Mouse (Mus musculus): ENCODE data around the gene Rbpj. TPM values are rescaled to one million over a fixed set of nuclear protein-coding genes. Genes with fewer than 3 reads are reported as not detected.

Rbpj gene
- total and polyA plus RNA-seq, 2 experiments from 2014 or later: 12.6 to 22.0 TPM

DNA sequence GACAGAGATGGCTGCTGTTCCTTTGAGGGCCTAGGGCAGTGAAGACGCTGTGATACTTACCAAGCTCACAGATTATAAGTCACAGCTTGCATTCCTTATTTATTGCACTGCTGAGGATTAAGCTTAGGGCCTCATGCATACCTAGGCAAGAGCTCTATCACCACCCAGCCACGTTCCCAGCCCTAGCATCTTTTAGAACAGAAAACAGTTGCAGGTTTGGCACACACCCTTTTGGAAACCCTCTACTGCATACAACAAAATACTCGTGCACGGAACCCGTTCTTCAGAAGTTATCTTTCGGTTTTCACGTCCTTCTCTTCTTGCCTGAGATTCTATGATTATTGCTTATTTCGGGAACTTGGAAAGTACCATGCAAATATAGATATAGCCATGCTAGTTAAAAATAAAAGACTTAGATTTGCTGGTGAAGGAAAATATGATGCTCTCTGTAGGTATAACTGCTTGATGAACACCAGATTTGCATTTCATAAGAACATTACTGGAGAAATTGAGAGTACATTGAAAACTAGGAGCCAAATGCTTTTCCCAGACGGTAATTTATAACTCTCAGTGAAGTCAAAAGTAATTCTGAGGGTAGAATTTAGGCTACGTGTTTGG is 111.4 kb downstream of the Rbpj start:
- H3K9ac ChIP-seq (replicated peaks; ENCODE audit: low read depth, low read length): no peak overlapping the region
- WGBS: 75% methylated on average over 10 of the region's 10 CpGs

DNA sequence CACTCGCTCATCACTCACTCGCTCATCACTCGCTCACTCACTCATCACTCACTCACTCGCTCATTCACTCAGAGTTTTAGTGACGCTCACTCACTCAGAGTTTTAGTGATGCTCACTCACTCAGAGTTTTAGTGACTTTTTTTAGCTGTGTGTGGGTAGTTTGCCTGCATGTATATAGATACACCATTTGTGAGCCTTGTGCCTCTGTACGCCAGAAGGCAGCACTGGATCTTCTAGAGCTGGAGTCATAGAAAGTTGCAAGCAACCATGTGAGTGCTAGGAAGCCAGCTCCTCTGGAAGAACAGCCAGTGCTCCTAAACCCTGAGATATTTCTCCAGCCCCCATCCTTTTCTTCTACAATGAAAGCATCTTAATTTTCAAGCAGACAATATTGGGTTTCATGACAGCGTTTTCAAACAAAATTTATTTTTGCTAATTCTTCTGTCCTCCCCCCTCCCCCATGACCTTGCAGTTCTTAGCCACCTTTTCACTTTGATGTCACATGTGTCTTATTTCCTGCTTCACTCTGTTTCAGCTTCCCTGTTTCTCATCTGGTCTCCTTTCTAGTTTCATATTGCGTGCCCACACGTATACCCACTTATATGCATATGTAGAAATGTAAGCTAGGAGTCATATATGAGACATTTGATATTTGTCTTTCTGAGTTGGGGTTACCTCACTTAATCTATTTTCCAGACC is 118.3 kb downstream of the Rbpj start:
- no peak for ATAC-seq (ENCODE audit: insufficient read depth, low read depth)
- TF ChIP-seq CTCF (IDR thresholded peaks at IDR 0.05; ENCODE audit: low read depth) (no peak), EP300 (IDR thresholded peaks at IDR 0.05; ENCODE audit: low read depth) (no peak)
- 84% methylated on average over 9 of the region's 9 CpGs for WGBS
- Histone ChIP-seq H3K9me3 (replicated peaks; ENCODE audit: control insufficient read depth, low read length) (no peaks in the 10 kb centered on the region), H3K4me1 (ENCODE audit: control insufficient read depth, insufficient read depth) (no peaks in the 10 kb centered on the region), H3K4me3 (ENCODE audit: low read depth, low read length) (no peak overlapping the region), H3K36me3 (replicated peaks; ENCODE audit: control insufficient read depth, insufficient read depth, low read length) (no peaks in the 10 kb centered on the region), H3K27me3 (ENCODE audit: control insufficient read depth, insufficient read depth, low read length) (no peaks in the 10 kb centered on the region), H3K27ac (ENCODE audit: low read depth) (no peak overlapping the region), H3K4me2 (ENCODE audit: low read depth, low read length) (no peak overlapping the region), H3K9ac (replicated peaks; ENCODE audit: low read depth, low read length) (no peak overlapping the region)
- no peak for DNase-seq (ENCODE audit: low spot score)

More for the DNA sequence above, 111.4 kb downstream of the Rbpj start:
- H3K36me3 ChIP-seq (replicated peaks; ENCODE audit: control insufficient read depth, insufficient read depth, low read length): no peaks in the 10 kb centered on the region
- no peak overlapping the region for H3K27ac ChIP-seq (ENCODE audit: low read depth)
- H3K4me2 ChIP-seq (ENCODE audit: low read depth, low read length): no peak overlapping the region
- no peak for DNase-seq (ENCODE audit: low spot score)
- no peaks in the 10 kb centered on the region for H3K4me1 ChIP-seq (ENCODE audit: control insufficient read depth, insufficient read depth)
- no peaks in the 10 kb centered on the region for H3K9me3 ChIP-seq (replicated peaks; ENCODE audit: control insufficient read depth, low read length)
- H3K4me3 ChIP-seq (ENCODE audit: low read depth, low read length): no peak overlapping the region
- no peaks in the 10 kb centered on the region for H3K27me3 ChIP-seq (ENCODE audit: control insufficient read depth, insufficient read depth, low read length)
- TF ChIP-seq CTCF (IDR thresholded peaks at IDR 0.05; ENCODE audit: low read depth) (no peak), EP300 (IDR thresholded peaks at IDR 0.05; ENCODE audit: low read depth) (no peak)
- no peak for ATAC-seq (ENCODE audit: insufficient read depth, low read depth)

DNA sequence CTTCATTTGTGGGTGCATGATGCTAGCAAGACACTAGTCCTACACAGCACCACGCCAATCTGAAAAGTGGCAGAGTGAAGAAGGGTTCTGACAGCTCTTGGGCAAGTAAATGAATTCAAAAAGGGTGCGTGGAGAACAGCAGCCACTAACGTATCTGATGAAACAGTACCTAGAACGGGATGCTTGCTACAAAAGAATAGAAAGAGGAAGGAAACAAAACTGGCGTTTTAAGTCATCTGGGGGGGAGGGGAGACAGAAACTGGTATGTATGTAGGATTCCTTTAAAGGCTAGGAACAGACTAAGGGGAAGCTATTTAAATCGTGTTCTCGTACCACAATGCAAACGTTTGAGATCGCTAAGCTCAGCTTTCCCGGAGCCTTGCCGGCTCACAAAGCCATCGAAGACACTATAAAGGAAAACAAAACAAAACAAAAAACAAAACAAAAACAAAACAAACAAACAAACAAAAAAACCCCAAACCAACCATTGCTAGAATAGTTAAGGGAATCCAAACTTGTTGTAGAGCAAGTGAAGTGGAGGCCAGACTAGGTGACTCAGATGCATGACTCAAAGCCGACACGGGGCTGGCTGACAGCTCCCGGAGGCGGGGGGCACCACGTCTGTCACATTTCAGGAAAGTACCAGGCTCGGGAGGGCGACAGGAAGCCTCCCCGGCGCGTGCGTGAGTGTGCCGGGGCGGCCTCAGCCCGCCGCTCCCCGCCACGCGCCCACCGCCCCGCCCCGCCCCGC is 122.6 kb downstream of the Rbpj start:
- H3K27me3 ChIP-seq (ENCODE audit: control insufficient read depth, insufficient read depth, low read length): no peaks in the 10 kb centered on the region
- H3K4me1 ChIP-seq (ENCODE audit: control insufficient read depth, insufficient read depth): peaks cover 10% of the 10 kb centered on the region; the same call in 1 of the 2 replicates
- H3K9ac ChIP-seq (replicated peaks; ENCODE audit: low read depth, low read length): peak overlapping the region; percentile 96
- no peaks in the 10 kb centered on the region for H3K9me3 ChIP-seq (replicated peaks; ENCODE audit: control insufficient read depth, low read length)
- no peaks in the 10 kb centered on the region for H3K36me3 ChIP-seq (replicated peaks; ENCODE audit: control insufficient read depth, insufficient read depth, low read length)
- no peak for TF ChIP-seq EP300 (IDR thresholded peaks at IDR 0.05; ENCODE audit: low read depth)
- no peak for TF ChIP-seq CTCF (IDR thresholded peaks at IDR 0.05; ENCODE audit: low read depth)
- WGBS: 3% methylated on average over 24 of the region's 34 CpGs
- H3K4me2 ChIP-seq (ENCODE audit: low read depth, low read length): peak overlapping the region; percentile 99
- DNase-seq (ENCODE audit: low spot score) (peak; percentile 70), ATAC-seq (ENCODE audit: insufficient read depth, low read depth) (peak; percentile 22)
- H3K4me3 ChIP-seq (ENCODE audit: low read depth, low read length): peak overlapping the region; percentile 89
- peak overlapping the region; percentile 98 for H3K27ac ChIP-seq (ENCODE audit: low read depth)

DNA sequence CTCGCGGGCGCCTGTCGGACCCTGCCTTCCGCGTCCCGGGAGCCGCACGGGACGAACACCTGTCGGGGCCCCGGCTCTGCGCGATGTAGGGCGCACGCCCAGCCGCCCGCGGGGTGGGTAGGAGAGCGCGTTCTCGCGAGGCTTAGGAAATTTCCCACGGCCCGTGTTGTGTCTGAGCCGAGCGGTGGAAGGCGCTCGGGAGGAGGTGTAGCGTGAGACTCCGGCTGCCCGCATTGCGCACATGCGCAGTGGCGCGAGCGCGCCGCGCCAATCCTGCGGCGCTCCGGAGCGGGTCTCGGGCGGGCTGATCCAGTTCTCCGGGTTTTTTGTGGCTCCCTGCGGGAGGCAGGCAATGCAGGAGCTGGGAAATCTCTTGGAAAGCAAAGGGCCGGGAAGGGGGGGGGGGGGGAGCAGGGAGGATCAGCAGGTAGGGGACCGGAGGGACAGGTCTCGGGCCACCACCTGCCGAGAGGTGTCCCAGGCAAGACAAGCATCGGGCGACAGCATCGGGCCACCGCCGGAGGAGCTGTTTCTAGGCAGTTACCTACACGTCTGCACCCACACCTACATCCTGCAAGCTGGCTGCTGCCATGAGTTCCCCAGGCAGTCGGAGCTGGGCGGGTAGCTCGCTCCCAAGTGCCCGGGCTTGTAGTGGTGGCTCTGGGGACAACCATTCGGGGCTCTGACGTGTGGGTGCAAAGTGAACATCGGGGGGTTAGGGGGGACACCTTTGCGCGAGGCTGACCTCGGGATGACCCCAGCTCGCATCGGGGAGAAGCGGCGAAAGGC is 123.4 kb downstream of the Rbpj start:
- peak; percentile 94 for DNase-seq (ENCODE audit: low spot score)
- ATAC-seq (ENCODE audit: insufficient read depth, low read depth): peak; percentile 90
- Histone ChIP-seq H3K4me2 (ENCODE audit: low read depth, low read length) (peak overlapping the region; percentile 99), H3K27me3 (ENCODE audit: control insufficient read depth, insufficient read depth, low read length) (no peaks in the 10 kb centered on the region), H3K4me1 (ENCODE audit: control insufficient read depth, insufficient read depth) (peaks cover 10% of the 10 kb centered on the region; the same call in 1 of the 2 replicates), H3K9me3 (replicated peaks; ENCODE audit: control insufficient read depth, low read length) (no peaks in the 10 kb centered on the region), H3K9ac (replicated peaks; ENCODE audit: low read depth, low read length) (peak overlapping the region; percentile 96), H3K27ac (ENCODE audit: low read depth) (peak overlapping the region; percentile 98), H3K36me3 (replicated peaks; ENCODE audit: control insufficient read depth, insufficient read depth, low read length) (no peaks in the 10 kb centered on the region), H3K4me3 (ENCODE audit: low read depth, low read length) (peak overlapping the region; percentile 89)
- peak; percentile 63; the same call in 1 of the 2 replicates for TF ChIP-seq EP300 (IDR thresholded peaks at IDR 0.05; ENCODE audit: low read depth)
- 0 out of 2 replicates have a peak, but pooled peaks have one; percentile 15 for TF ChIP-seq CTCF (IDR thresholded peaks at IDR 0.05; ENCODE audit: low read depth)
- under 1% methylated on average over 54 of the region's 72 CpGs for WGBS
